Mouse (Mus musculus) liver, adult 2 months (tissue): Measurements from ENCODE around the gene Impg2.
A peak's percentile ranks its signal among the peaks of the same experiment; 100 is the strongest.

Source experiments
- CTCF ChIP-seq: fragments of 200-500 bp; IDR thresholded peaks from 2 replicates; pipeline ENCODE4 v1.5.1; 2011; ENCODE audit warnings: low read depth, low read length, control low read depth
- POLR2A ChIP-seq: fragments of 200-500 bp; IDR thresholded peaks from 2 replicates; pipeline ENCODE4 v1.6.1; 2011; ENCODE audit warnings: low read length, control low read depth; ENCODE audit not compliant: insufficient read depth; ENCODE audit errors: extremely low read depth

DNA sequence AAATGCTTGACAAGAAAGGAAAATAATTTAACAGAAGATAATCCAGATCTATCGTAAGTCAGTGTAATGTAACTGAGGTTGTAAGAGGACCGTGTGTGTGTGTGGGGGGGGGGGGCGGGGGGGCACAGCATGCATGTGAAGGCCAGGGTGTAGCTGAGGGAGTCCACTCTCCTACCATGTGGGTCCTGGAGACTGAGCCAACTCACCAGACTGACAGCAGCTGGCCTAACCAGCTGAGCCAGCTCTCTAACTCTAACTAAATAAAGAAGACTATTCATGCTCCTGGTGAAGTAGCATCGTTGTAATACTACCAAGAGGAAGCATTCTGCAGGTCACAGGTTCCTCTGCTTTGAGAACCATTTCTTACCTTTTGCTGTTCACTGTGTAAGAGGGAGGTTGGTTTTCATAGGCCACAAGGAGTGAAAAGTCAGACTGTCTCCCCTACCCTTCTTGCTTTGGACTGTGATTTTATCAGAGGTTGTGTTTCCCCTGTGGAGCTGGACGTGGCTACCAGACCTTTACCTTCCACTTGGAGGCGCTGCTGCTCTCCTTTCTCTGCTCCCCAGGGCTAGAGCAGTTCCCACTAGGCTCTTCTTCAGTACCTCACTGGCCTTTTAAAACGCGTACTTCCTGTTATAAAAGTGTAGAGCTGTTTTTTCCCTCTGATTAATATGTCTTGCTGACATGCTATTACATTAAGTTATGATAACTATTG, 28.1 kb upstream of the Impg2 start:
- TF ChIP-seq CTCF (peak; percentile 64), POLR2A (no peak)
